Mouse (Mus musculus): ENCODE results near the gene Tmc5. TPM values are rescaled to one million over a fixed set of nuclear protein-coding genes. Genes with fewer than 3 reads are reported as not detected.

Gene Tmc5
- polyA plus RNA-seq (2012; fragmentation: generic; extraction: Trizol), result not detected

DNA sequence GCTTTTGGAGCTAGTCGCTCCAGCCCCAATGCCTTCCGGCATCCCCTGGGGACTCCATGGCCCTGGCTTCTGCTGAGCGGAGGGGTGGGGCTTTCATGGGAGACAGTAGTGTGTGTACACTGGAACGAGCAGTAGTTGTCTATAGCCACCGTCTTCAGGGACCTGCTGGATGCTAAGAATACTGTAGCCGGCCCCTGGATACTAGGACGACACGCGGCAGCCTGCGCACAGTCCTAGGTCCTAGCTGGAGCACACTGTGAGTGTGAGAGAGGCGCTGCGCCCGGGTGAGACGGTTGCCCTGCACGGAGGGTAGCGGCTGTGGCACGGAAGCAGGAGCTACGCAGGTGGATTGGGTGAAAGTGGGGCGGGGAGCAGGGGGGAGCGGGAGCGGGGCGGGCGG is at the start of gene Tmc5:
Gene Tmc5 (plus strand): TSS at position 97 of the 400 bp plus-strand sequence.

DNA sequence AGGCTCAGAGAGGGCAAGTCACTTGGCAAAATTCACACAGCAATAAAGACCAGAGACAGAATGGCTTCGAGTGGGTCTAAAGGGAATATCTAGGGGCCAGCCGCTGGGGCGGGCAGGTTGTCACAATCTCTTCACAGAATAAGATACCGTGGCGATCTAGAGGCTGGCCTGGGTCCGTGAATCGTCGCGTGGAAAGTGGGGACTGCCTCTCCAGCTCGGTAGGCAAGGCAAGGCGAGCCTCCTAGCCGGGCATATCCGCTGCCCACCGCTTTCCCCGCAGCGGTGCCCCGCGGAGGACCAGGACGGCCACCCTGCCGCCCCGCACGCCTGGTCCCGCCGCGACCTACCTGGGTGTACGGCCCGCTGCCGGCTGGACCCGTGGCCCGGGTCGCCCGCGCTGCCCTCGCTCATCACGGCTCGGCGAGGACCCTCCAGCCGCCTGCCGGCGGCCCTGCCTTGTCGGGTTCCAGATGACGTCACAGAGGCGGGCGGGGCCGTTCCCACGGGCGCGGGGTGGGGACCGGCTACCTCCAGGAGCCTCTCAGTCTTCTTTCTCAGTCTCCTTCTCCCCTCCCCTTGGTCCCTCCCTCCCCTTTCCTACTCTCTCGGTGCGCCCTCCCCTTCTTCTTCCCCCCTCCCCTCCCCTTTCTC is 12.7 kb upstream of the Tmc5 start, which contains the start of gene Tmc7:
Gene Tmc7 (minus strand): TSS at position 480 of the 651 bp plus-strand sequence.

DNA sequence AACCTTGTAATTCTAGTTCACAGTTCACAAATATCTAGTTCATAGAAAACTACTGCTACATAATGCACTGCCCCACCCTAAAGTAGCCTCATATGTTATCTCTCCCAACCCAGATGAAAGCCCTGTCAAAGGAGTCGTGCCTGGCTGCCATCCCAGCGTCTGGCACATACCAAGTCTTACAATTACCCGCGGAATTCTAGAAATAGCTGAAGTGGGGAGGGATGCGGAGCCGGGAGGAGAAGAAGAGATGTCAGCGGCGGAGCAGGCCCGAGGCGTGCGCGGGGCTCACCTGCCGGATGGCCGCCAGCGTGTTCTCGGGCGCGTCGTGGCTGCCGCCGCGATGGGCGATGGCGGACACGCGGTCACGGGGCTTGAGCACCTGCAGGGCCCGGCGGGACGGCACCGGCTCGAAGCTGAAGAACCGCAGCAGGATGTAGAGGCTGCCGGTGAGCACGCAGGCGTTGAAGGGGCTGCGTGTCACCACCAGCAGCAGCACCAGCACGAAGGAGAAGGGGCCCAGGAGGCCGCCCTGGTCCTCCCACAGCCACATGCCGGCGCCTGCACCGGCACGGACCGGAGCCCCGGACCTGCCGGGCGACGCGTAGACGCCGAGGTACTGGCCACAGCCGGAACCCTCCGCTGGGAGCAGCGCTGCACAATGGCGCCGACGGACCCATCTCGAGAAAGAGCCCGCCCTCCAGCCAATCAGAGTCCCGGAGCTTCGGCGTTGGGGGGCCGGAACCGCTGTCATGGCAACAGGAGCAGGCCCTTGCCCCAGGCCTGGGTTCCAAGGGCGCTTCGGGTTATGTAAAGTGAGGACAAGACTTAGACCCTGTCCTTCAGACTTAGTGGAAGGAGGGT is 108.2 kb downstream of the Tmc5 start, which contains the start of gene Gde1:
Gene Gde1 (minus strand): TSS at position 678 of the 861 bp plus-strand sequence.

DNA sequence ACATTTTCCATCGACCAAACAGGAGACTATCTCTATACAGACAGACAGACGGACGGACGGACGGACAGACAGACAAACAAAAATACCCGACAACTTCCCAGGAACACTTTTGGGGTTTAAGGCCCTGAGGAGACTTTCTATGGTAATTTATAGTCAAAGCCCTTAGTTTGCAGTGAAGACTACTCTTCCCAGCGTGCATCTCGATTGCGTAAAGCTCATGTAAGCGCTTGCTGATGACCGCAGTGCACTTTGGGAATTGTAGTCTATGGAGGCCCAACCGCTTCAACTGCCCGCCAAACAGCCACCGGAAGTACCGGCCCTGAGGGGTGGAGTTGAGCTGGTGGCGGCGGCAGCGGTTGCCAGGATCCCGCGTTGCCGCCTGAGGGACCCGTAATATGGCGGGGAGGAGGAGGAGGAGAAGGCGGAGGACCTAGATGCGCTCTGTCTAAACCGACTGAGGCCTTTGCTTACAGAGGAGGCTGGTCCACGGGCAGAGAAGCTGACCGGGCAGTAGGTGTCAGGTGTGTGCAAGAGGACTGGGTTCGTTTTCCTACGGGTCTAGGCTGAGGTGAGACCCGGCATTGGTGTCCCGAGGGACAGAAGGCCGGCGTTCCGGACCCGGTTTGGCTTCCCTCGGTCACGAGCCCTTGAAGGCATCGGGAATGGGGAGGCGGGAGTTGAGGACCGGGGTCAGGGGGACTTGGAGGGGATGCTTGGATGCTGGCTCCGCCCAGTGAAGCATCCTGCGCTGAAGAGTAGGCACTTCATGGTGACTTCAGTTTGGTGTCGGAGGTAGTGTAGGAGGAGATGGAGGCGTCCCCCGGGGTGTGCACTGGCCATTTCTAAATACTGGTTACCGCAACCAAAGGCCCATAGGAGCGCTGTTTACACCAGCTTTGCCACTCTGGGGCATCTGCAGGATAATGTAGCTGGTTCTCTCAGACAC is 115.4 kb downstream of the Tmc5 start, which contains the start of gene Ccp110:
Gene Ccp110 (plus strand): TSS at position 325 of the 946 bp plus-strand sequence.

Other genes starting within 250 kb of the Tmc5 start
- gene Syt17, start 149.1 kb upstream of the Tmc5 start, polyA plus RNA-seq (2012; fragmentation: generic; extraction: Trizol), result 1 to 10 TPM; 3.3 to 7.2 TPM
- 10 to 100 TPM in 1 of 2 experiments, 1 to 10 TPM in 1; 3.0 to 13.7 TPM for gene Itpripl2, start 105.3 kb upstream of the Tmc5 start, polyA plus RNA-seq (2012; fragmentation: generic; extraction: Trizol)
- gene Coq7, start 63.9 kb upstream of the Tmc5 start, polyA plus RNA-seq (2012; fragmentation: generic; extraction: Trizol), result 10 to 100 TPM; 25.2 to 49.3 TPM
- gene Tmc7, start 12.6 kb upstream of the Tmc5 start, polyA plus RNA-seq (2012; fragmentation: generic; extraction: Trizol), result not detected
- 10 to 100 TPM; 35.4 to 67.8 TPM for gene Gde1, start 108.5 kb downstream of the Tmc5 start, polyA plus RNA-seq (2012; fragmentation: generic; extraction: Trizol)
- 1 to 10 TPM in 1 of 2 experiments, under 1 TPM in 1; 0.19 to 1.3 TPM for gene Ccp110, start 115.3 kb downstream of the Tmc5 start, polyA plus RNA-seq (2012; fragmentation: generic; extraction: Trizol)
- 10 to 100 TPM; 24.6 to 48.7 TPM for gene Vps35l, start 142.9 kb downstream of the Tmc5 start, polyA plus RNA-seq (2012; fragmentation: generic; extraction: Trizol)

All from C3H10T1/2 (cell line).